Mouse (Mus musculus) lung, embryonic 16.5 days (tissue): ENCODE results near the gene Usp29. TPM values are rescaled to one million over a fixed set of nuclear protein-coding genes. Genes with fewer than 3 reads are reported as not detected.

Experiments
- ATAC-seq: fragments of 200-750 bp; cut with Nextera tagmentation; 2 replicates; pipeline ENCODE4 v1.8.0; 2017; ENCODE audit warnings: low read depth, mild to moderate bottlenecking, moderate library complexity
- H3K27ac ChIP-seq: fragments of 300-500 bp; sonication (generic); 2 replicates; pipeline ENCODE4 v1.5.1; 2014; ENCODE audit warnings: mild to moderate bottlenecking, control low read depth, low read length
- H3K27me3 ChIP-seq: fragments of 300-500 bp; sonication (generic); 2 replicates; pipeline ENCODE4 v1.6.1; 2014; ENCODE audit warnings: low read depth, low read length, mixed read lengths; ENCODE audit not compliant: control insufficient read depth, insufficient read depth
- H3K36me3 ChIP-seq: fragments of 300-500 bp; sonication (generic); 2 replicates; pipeline ENCODE4 v1.6.1; 2014; ENCODE audit warnings: low read length; ENCODE audit not compliant: control insufficient read depth, insufficient read depth
- H3K4me1 ChIP-seq: fragments of 300-500 bp; sonication (generic); replicated peaks from 2 replicates; pipeline ENCODE4 v1.6.1; 2014; ENCODE audit warnings: low read length, mixed read lengths; ENCODE audit not compliant: control insufficient read depth, insufficient read depth
- H3K4me2 ChIP-seq: fragments of 300-500 bp; sonication (generic); 2 replicates; pipeline ENCODE4 v1.6.1; 2014; ENCODE audit warnings: low read depth, low read length, control low read depth
- H3K4me3 ChIP-seq: fragments of 300-500 bp; sonication (generic); 2 replicates; pipeline ENCODE4 v1.5.1; 2014; ENCODE audit warnings: mild to moderate bottlenecking, low read length, control low read depth
- H3K9ac ChIP-seq: fragments of 300-500 bp; sonication (generic); 2 replicates; pipeline ENCODE4 v1.6.1; 2014; ENCODE audit warnings: low read length, control low read depth
- H3K9me3 ChIP-seq: fragments of 300-500 bp; sonication (generic); 2 replicates; pipeline ENCODE4 v1.6.1; 2016; ENCODE audit warnings: low read length; ENCODE audit not compliant: control insufficient read depth
- WGBS: fragments of 180-500 bp; shearing (Covaris S2); extraction: QIAGEN DNeasy Blood & Tissue Kit; methylation state at CpG from one replicate; pipeline ENCODE4 v1.1.7; 2014; 5-methylcytosine and 5-hydroxymethylcytosine counted together
- polyA plus RNA-seq: library from polyadenylated mRNA; unstranded; fragments of >200 nt; fragmentation: Nextera tagmentation; extraction: Ambion mirVana; gene quantifications from 2 replicates; pipeline ENCODE4 v1.2.1, GENCODE M21; 2015

Usp29 gene
- polyA plus RNA-seq, 1 experiment from 2014 or later: 5.1 TPM

- no peak overlapping the region for H3K27ac ChIP-seq
- H3K4me1 ChIP-seq: peaks cover 15% of the 10 kb centered on the region
- H3K36me3 ChIP-seq: no peaks in the 10 kb centered on the region
- no peak overlapping the region for H3K4me3 ChIP-seq
- no peak overlapping the region for H3K4me2 ChIP-seq
- WGBS: 55% methylated on average over 9 of the region's 9 CpGs
- H3K27me3 ChIP-seq: no peaks in the 10 kb centered on the region
- H3K9me3 ChIP-seq: no peaks in the 10 kb centered on the region
- no peak overlapping the region for H3K9ac ChIP-seq
- no peak for ATAC-seq
Measured at GRCm38 (mm10) chr7:6799105-6799805, 68.9 kb downstream of the Usp29 start.

- Histone ChIP-seq H3K9me3 (no peaks in the 10 kb centered on the region), H3K4me2 (0 out of 2 replicates have a peak overlapping the region, but pooled peaks have one; percentile 10), H3K9ac (no peak overlapping the region), H3K27ac (peak overlapping the region; percentile 74), H3K4me1 (peaks cover 15% of the 10 kb centered on the region), H3K27me3 (no peaks in the 10 kb centered on the region), H3K4me3 (no peak overlapping the region), H3K36me3 (no peaks in the 10 kb centered on the region)
- peak; percentile 80 for ATAC-seq
- 29% methylated on average over 12 of the region's 12 CpGs for WGBS
Measured at GRCm38 (mm10) chr7:6800586-6801441, 70.4 kb downstream of the Usp29 start.

GRCm38 (mm10) chr7:6801642-6802041 lies 71.3 kb downstream of the Usp29 start:
- Histone ChIP-seq H3K4me2 (no peak overlapping the region), H3K4me3 (no peak overlapping the region), H3K9ac (no peak overlapping the region), H3K36me3 (no peaks in the 10 kb centered on the region), H3K27me3 (no peaks in the 10 kb centered on the region), H3K4me1 (peaks cover 15% of the 10 kb centered on the region), H3K9me3 (no peaks in the 10 kb centered on the region), H3K27ac (no peak overlapping the region)
- no peak for ATAC-seq
- WGBS: 53% methylated on average over 6 of the region's 6 CpGs

GRCm38 (mm10) chr7:6810556-6810955 lies 80.2 kb downstream of the Usp29 start:
- WGBS: 33% methylated on average over 3 of the region's 3 CpGs
- Histone ChIP-seq H3K4me1 (no peaks in the 10 kb centered on the region), H3K27ac (no peak overlapping the region), H3K36me3 (no peaks in the 10 kb centered on the region), H3K27me3 (no peaks in the 10 kb centered on the region), H3K4me3 (no peak overlapping the region), H3K9ac (no peak overlapping the region), H3K9me3 (no peaks in the 10 kb centered on the region), H3K4me2 (no peak overlapping the region)
- ATAC-seq: peak; percentile 74

- no peaks in the 10 kb centered on the region for H3K4me1 ChIP-seq
- ATAC-seq: no peak
- WGBS: 64% methylated on average over 8 of the region's 8 CpGs
Measured at GRCm38 (mm10) chr7:6814971-6815370, 84.6 kb downstream of the Usp29 start.

GRCm38 (mm10) chr7:6816706-6817376 lies 86.5 kb downstream of the Usp29 start:
- ATAC-seq: no peak
- Histone ChIP-seq H3K4me3 (no peak overlapping the region), H3K27me3 (no peaks in the 10 kb centered on the region), H3K9ac (no peak overlapping the region), H3K4me2 (no peak overlapping the region), H3K27ac (no peak overlapping the region), H3K36me3 (no peaks in the 10 kb centered on the region), H3K9me3 (no peaks in the 10 kb centered on the region), H3K4me1 (no peaks in the 10 kb centered on the region)
- WGBS: 85% methylated on average over 5 of the region's 5 CpGs

More at GRCm38 (mm10) chr7:6814971-6815370, 84.6 kb downstream of the Usp29 start:
- no peaks in the 10 kb centered on the region for H3K36me3 ChIP-seq
- no peak overlapping the region for H3K27ac ChIP-seq
- no peaks in the 10 kb centered on the region for H3K27me3 ChIP-seq
- H3K9me3 ChIP-seq: no peaks in the 10 kb centered on the region
- H3K4me2 ChIP-seq: no peak overlapping the region
- H3K9ac ChIP-seq: no peak overlapping the region
- no peak overlapping the region for H3K4me3 ChIP-seq

- no peaks in the 10 kb centered on the region for H3K27me3 ChIP-seq
- no peaks in the 10 kb centered on the region for H3K9me3 ChIP-seq
- WGBS: 52% methylated on average over 6 of the region's 6 CpGs
- H3K4me3 ChIP-seq: no peak overlapping the region
- no peaks in the 10 kb centered on the region for H3K36me3 ChIP-seq
- H3K4me1 ChIP-seq: no peaks in the 10 kb centered on the region; the same call in 1 of the 2 replicates
- H3K4me2 ChIP-seq: no peak overlapping the region
- no peak for ATAC-seq
- no peak overlapping the region for H3K27ac ChIP-seq
- no peak overlapping the region for H3K9ac ChIP-seq
Measured at GRCm38 (mm10) chr7:6820296-6820695, 89.9 kb downstream of the Usp29 start.

GRCm38 (mm10) chr7:6822633-6823032 lies 92.3 kb downstream of the Usp29 start:
- Histone ChIP-seq H3K4me3 (no peak overlapping the region), H3K9me3 (no peaks in the 10 kb centered on the region), H3K4me2 (no peak overlapping the region), H3K27me3 (no peaks in the 10 kb centered on the region), H3K9ac (no peak overlapping the region), H3K36me3 (no peaks in the 10 kb centered on the region), H3K27ac (no peak overlapping the region), H3K4me1 (no peaks in the 10 kb centered on the region; the same call in 1 of the 2 replicates)
- 48% methylated on average over 4 of the region's 4 CpGs for WGBS
- ATAC-seq: no peak

GRCm38 (mm10) chr7:6823673-6824072 lies 93.3 kb downstream of the Usp29 start:
- Histone ChIP-seq H3K4me3 (no peak overlapping the region), H3K9ac (no peak overlapping the region), H3K36me3 (no peaks in the 10 kb centered on the region), H3K27ac (no peak overlapping the region), H3K9me3 (no peaks in the 10 kb centered on the region), H3K4me1 (no peaks in the 10 kb centered on the region; the same call in 1 of the 2 replicates), H3K4me2 (no peak overlapping the region), H3K27me3 (no peaks in the 10 kb centered on the region)
- 43% methylated on average over 2 of the region's 2 CpGs for WGBS
- peak; percentile 36 for ATAC-seq
